Mouse (Mus musculus) lung, postnatal 0 days (tissue): ENCODE data around the gene Tas2r139.

ENCODE experiments used
- CTCF ChIP-seq: IDR thresholded peaks from 2 replicates; pipeline ENCODE4 v1.5.1; 2016; ENCODE audit warnings: antibody characterized with exemption, mild to moderate bottlenecking
- EP300 ChIP-seq: IDR thresholded peaks from 2 replicates; pipeline ENCODE4 v1.6.1; 2016; ENCODE audit warnings: antibody characterized with exemption, mild to moderate bottlenecking, control low read depth

DNA sequence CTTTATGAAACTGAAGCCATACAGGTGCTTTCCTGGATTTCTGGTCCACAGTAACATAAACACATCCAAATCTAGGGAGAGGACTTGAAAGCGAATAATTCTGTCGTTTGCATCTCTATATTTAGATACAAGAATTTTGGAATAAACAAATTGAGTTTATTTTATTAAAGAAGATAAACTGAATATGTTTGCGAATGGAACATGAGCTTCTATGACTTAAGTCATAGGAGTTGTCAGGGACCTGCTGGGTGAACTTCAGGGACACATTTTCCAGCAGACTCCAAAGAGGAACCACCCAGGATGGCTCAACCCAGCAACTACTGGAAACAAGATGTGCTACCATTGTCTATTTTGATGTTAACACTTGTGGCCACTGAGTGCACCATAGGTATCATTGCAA lies at the start of gene Tas2r139:
- TF ChIP-seq CTCF (no peak), EP300 (no peak)
